Mouse (Mus musculus): ENCODE measurements around the gene Acaa1a. TPM values are rescaled to one million over a fixed set of nuclear protein-coding genes. Genes with fewer than 3 reads are reported as not detected.
"Not testable (repeated sequence)": the region's sequence is repeated elsewhere in the genome, so short reads cannot be mapped to it uniquely, and the experiment has no call there.

Gene Acaa1a
- total RNA-seq, 2 experiments from 2014 or later, result 66.2 to 66.5 TPM

DNA sequence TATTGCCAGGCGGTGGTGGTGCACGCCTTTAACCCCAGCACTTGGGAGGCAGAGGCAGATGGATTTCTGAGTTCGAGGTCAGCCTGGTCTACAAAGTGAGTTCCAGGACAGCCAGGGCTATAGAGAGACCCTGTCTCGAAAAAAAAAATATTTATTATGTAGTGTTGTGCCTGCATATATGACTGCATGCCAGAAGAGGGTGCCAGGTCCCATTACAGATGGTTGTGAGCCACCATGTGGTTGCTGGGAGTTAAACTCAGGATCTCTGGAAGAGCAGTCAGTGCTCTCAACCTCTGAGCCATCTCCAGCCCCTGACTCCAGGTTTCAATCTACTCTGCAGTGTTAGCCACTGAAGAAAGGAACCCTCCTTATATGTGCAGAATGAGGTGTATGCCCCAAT lies 31.3 kb downstream of the Acaa1a start:
- DNase-seq (ENCODE audit: extremely low spot score in 1 of 2, low spot score in 2 of 2); intact Hi-C loops (cut with DNase I): not testable (repeated sequence)

DNA sequence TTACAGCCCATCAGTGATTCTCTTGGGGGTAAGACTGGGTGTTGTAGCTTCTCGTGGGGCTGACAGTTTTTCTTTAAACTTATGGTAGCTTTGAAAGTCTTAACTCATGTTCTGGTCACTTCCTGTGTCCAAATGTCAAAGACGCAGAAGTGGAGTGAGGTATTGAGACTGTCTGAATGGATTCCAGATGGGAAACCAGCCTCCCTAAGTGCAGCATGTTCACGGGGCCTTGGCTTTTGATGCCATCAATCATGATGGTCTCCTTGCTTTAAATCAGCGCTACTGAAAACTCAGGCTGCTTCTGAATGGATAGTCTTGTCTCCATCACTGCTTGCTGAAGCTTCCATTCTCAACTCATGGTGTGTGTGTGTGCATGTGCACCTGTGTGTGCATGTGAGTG lies 31.8 kb downstream of the Acaa1a start:
- DNase-seq (ENCODE audit: extremely low spot score in 1 of 2, low spot score in 2 of 2), result no peak
- intact Hi-C loops (cut with DNase I), result no loop called here

DNA sequence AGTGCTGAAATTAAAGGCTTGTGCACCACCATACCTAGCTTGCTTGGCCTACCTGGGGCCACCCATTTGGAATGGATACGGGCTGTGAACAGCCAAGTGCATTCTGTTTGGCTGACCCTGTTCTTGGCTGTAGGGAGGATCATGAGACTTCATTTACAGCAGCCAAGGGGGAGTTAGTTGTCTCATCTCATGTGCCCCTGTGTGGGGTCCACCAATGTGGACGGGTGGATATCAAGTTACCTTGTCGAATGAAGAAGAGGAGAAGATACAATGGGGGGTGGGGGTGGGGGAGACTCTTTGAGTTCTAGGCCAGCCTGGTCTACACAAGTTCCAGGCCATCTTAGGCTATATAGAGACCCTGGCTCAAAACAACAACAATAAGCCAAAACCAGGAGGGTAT lies 35.5 kb downstream of the Acaa1a start:
- intact Hi-C loops (cut with DNase I), result no loop called here
- DNase-seq (ENCODE audit: extremely low spot score in 1 of 2, low spot score in 2 of 2), result no peak

DNA sequence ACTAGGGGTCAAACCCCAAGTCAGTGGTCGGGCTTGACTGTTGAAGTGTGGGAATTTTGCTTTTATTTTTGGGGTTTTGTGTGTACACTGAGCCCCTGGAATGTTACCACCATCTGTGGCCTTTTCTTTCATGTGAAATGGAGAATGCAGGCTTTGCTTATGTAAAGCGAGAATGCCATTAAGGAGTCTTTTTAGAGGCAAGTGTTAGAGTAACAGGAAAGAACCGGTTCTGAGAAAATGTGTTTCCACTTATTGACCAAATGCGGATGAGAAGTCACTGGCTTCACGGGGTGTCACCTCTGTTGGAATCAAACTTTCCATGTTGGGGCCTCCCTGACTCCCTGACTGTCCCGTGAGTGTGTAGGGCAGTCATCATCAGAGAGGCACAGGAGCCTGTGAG lies 36.1 kb downstream of the Acaa1a start:
- intact Hi-C loops (cut with DNase I), result no loop called here
- DNase-seq (ENCODE audit: extremely low spot score in 1 of 2, low spot score in 2 of 2), result no peak

DNA sequence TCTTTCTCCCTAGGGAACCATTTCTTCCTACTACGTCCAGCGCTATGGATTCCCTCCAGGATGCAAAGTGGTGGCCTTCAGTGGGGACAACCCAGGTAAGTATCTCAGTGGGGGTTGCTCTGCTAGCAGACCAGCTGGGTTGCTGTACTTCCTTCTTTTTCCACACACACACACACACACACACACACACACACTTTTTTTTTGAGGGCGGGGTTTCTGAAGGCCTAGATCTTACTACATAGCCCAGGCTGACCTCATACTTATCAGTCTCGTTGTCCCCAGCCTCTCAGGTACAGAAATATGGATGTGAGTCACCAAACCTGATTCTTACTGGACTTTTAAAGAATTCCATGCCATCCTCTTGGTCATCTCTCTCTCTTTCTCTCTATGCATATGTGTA lies 38.8 kb downstream of the Acaa1a start:
- DNase-seq (ENCODE audit: extremely low spot score in 1 of 2, low spot score in 2 of 2), result no peak
- intact Hi-C loops (cut with DNase I), result no loop called here

DNA sequence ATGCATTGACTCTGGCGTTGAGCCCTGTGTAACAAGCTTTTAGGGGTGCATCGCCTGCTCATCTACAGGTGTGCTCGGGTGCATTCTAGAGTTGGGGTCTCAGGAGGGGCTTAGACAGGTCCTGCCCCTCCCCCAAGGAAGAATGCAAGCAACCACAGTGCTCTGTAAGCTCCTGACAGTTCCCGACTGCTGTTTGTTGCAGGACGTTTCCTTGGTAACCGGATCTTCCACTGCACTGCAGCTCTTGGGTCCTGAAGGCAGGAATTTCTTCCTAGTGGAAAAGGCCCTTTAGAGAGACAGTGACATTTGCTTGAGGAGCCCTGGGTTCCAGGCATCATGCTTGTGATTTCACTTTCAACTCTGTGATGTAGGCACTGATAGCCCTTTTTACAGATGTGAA lies 43.1 kb downstream of the Acaa1a start:
- peak in 1 of 2 experiments; percentile 38 for DNase-seq (ENCODE audit: extremely low spot score in 1 of 2, low spot score in 2 of 2)
- intact Hi-C loops (cut with DNase I), result no loop called here

DNA sequence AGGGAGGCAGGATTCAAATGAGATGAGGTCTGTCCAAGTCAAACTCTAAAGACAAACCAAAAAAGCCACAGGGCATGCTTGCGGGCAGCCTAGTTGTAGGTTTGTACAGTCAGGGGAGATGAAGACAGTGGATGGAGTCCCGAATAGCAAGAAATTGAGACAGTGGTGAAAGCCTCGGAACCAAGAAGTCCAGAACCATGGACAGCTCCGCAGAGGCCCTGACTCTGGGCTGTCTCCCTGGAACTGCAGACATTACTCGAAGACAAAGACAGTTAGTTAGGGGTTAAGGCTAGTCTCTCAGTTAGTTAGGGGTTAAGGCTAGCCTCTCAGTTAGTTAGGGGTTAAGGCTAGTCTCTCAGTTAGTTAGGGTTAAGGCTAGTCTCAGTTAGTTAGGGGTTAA lies 49.5 kb downstream of the Acaa1a start:
- intact Hi-C loops (cut with DNase I), result no loop called here
- no peak for DNase-seq (ENCODE audit: extremely low spot score in 1 of 2, low spot score in 2 of 2)

DNA sequence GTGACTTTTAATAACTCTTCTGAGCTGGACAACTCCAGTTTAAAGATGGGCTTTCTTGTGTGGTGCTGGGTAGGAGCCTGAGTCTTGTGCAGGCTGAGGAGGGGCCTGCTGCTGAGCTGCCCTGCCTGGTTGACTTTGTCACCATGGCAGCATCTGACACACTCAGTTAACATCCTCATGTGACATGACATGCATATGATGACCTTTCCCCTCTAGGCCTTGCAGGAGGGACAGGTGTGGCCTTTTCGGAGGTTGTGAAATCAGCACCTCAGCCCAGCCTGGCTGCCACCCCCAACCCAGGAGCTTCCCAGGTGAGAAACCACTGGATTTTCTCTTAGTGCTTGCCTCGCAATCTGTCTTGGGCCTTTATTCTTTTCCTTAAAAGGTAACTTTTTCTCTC lies 50.7 kb downstream of the Acaa1a start:
- intact Hi-C loops (cut with DNase I), result no loop called here
- DNase-seq (ENCODE audit: extremely low spot score in 1 of 2, low spot score in 2 of 2), result no peak

DNA sequence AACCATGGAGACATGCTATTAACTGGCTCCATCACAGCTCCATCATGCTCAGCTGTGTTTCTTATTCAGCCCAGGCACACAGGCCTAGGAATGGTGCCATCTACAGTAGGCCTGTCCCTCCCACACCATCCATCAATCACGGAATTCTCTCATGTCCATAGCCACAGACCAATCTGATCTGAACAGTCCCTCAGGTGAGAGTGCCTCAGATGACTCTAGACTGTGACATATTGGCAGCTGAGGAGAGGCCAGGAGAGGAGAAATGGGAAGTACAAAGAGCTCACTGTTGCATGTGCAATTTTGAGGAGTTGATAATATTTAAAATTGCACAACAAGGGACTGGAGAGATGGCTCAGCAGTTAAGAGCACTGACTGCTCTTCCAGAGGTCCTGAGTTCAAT lies 55.3 kb downstream of the Acaa1a start:
- intact Hi-C loops (cut with DNase I), result loop anchor here (5.0 kb wide), 1 partner anchor 33 kb away; no protein-coding TSS in a partner anchor
- DNase-seq (ENCODE audit: extremely low spot score in 1 of 2, low spot score in 2 of 2), result no peak

Other genes starting within 250 kb of the Acaa1a start
- gene Plcd1, start 246.2 kb upstream of the Acaa1a start, total RNA-seq (2021), result 10 to 100 TPM; 10.1 to 11.9 TPM
- 1 to 10 TPM; 1.1 to 1.2 TPM for gene Dlec1, start 237.2 kb upstream of the Acaa1a start, total RNA-seq (2021)
- 1 to 10 TPM; 2.2 to 3.3 TPM for gene Acaa1b, start 182.6 kb upstream of the Acaa1a start, total RNA-seq (2021)
- not detected for gene Gm47289, start 180.5 kb upstream of the Acaa1a start, total RNA-seq (2021)
- gene Slc22a13, start 130.6 kb upstream of the Acaa1a start, total RNA-seq (2021), result not detected
- 10 to 100 TPM; 41.5 to 42.0 TPM for gene Oxsr1, start 17.2 kb upstream of the Acaa1a start, total RNA-seq (2021)
- gene Myd88, start 1.7 kb downstream of the Acaa1a start, total RNA-seq (2021), result 1 to 10 TPM; 5.0 to 7.2 TPM
- 1 to 10 TPM; 4.0 to 4.4 TPM for gene Xylb, start 17.7 kb downstream of the Acaa1a start, total RNA-seq (2021)
- not detected for gene Slc22a14, start 25.9 kb downstream of the Acaa1a start, total RNA-seq (2021)
- gene Acvr2b, start 62.4 kb downstream of the Acaa1a start, total RNA-seq (2021), result 10 to 100 TPM; 11.9 to 12.2 TPM
- gene Exog, start 105.3 kb downstream of the Acaa1a start, total RNA-seq (2021), result 10 to 100 TPM; 26.5 to 26.7 TPM
- 1 to 10 TPM; 3.3 to 4.9 TPM for gene Scn5a, start 239.3 kb downstream of the Acaa1a start, total RNA-seq (2021)

Measured in left cerebral cortex, postnatal 10 days (tissue).